Comparison of ENCODE assay signal across 8 mouse cellular contexts in genomic region chr4:154141009-154141867, GRCm38 (mm10). TPM values are rescaled to one million over a fixed set of nuclear protein-coding genes. Genes with fewer than 3 reads are reported as not detected.
DNase-seq lines count a peak whose midpoint lies in the region; ATAC-seq lines count a peak whose summit lies in the region.

No protein-coding gene starts in this region.

- H3K9me3 ChIP-seq in heart, embryonic 12.5 days (replicated peaks): no peaks in the 10 kb centered on the region
- H3K9me3 ChIP-seq in hindbrain, embryonic 12.5 days (replicated peaks): no peaks in the 10 kb centered on the region
- no peaks in the 10 kb centered on the region for H3K9me3 ChIP-seq in midbrain, embryonic 14.5 days (ENCODE audit: control insufficient read depth, low read length)

- ATAC-seq in heart, embryonic 12.5 days (ENCODE audit: insufficient number of reproducible peaks, low FRiP score): no peak
- no peak for ATAC-seq in hindbrain, embryonic 12.5 days (ENCODE audit: low FRiP score)
- no peak for ATAC-seq in midbrain, embryonic 14.5 days (ENCODE audit: low FRiP score, low TSS enrichment)

- WGBS in heart, embryonic 12.5 days: 2% methylated on average over 42 of the region's 42 CpGs
- WGBS in hindbrain, embryonic 12.5 days: 1% methylated on average over 42 of the region's 42 CpGs
- 1% methylated on average over 42 of the region's 42 CpGs for WGBS in midbrain, embryonic 14.5 days

- H3K4me1 ChIP-seq in heart, embryonic 12.5 days (replicated peaks): peaks cover 32% of the 10 kb centered on the region
- peaks cover 33% of the 10 kb centered on the region for H3K4me1 ChIP-seq in hindbrain, embryonic 12.5 days
- peaks cover 22% of the 10 kb centered on the region; the same call in 1 of the 2 replicates for H3K4me1 ChIP-seq in midbrain, embryonic 14.5 days (ENCODE audit: control insufficient read depth, insufficient read depth, low read length)

- peak overlapping the region; percentile 79 for H3K4me2 ChIP-seq in heart, embryonic 12.5 days
- peak overlapping the region; percentile 89 for H3K4me2 ChIP-seq in hindbrain, embryonic 12.5 days (replicated peaks)
- peak overlapping the region; percentile 89 for H3K4me2 ChIP-seq in midbrain, embryonic 14.5 days (ENCODE audit: low read length)

- H3K4me3 ChIP-seq in heart, embryonic 12.5 days: peak overlapping the region; percentile 49
- H3K4me3 ChIP-seq in hindbrain, embryonic 12.5 days: 0 out of 2 replicates have a peak overlapping the region, but pooled peaks have one; percentile 1
- peak overlapping the region; percentile 77 for H3K4me3 ChIP-seq in midbrain, embryonic 14.5 days (replicated peaks; ENCODE audit: low read depth, low read length)

- 0 out of 2 replicates have a peak overlapping the region, but pooled peaks have one; percentile 7 for H3K9ac ChIP-seq in heart, embryonic 12.5 days
- no peak overlapping the region for H3K9ac ChIP-seq in hindbrain, embryonic 12.5 days
- H3K9ac ChIP-seq in midbrain, embryonic 14.5 days (replicated peaks; ENCODE audit: low read length): no peak overlapping the region

- H3K36me3 ChIP-seq in heart, embryonic 12.5 days: peaks cover 4% of the 10 kb centered on the region; the same call in 1 of the 2 replicates
- peaks cover 2% of the 10 kb centered on the region; the same call in 1 of the 2 replicates for H3K36me3 ChIP-seq in hindbrain, embryonic 12.5 days
- H3K36me3 ChIP-seq in midbrain, embryonic 14.5 days (ENCODE audit: control insufficient read depth, insufficient read depth, low read length): peaks cover 6% of the 10 kb centered on the region

- no peak overlapping the region for H3K27ac ChIP-seq in heart, embryonic 12.5 days (ENCODE audit: poor library complexity, severe bottlenecking)
- H3K27ac ChIP-seq in hindbrain, embryonic 12.5 days: no peak overlapping the region
- no peak overlapping the region for H3K27ac ChIP-seq in midbrain, embryonic 14.5 days (replicated peaks; ENCODE audit: low read depth, low read length)

- DNase-seq in heart, adult 11 months: no peak
- DNase-seq in ZHBTc4 (ENCODE audit: low read depth, low spot score): peak; percentile 19
- no peak for DNase-seq in midbrain, embryonic 14.5 days
- no peak for DNase-seq in ovary, adult 18-20 months (ENCODE audit: low spot score)
- no peak for DNase-seq in frontal cortex, postnatal 10 days (ENCODE audit: low spot score in 2 of 2)
- DNase-seq in frontal cortex, postnatal 36 days (ENCODE audit: low spot score in 2 of 2): no peak

- peaks cover 55% of the 10 kb centered on the region for H3K27me3 ChIP-seq in heart, embryonic 12.5 days (replicated peaks)
- peaks cover 55% of the 10 kb centered on the region for H3K27me3 ChIP-seq in hindbrain, embryonic 12.5 days
- H3K27me3 ChIP-seq in midbrain, embryonic 14.5 days (ENCODE audit: control insufficient read depth, insufficient read depth, low read length): peaks cover 46% of the 10 kb centered on the region

RNA-seq across cellular contexts. Expression of gene Wrap73, which starts 0.9 kb away (rescaled TPM):
- polyA plus RNA-seq in heart, embryonic 12.5 days (2016; fragmentation: Nextera tagmentation; extraction: Ambion mirVana): 23.5 and 24.1 TPM in 2 replicates
- polyA plus RNA-seq in hindbrain, embryonic 12.5 days (2016; fragmentation: Nextera tagmentation; extraction: Ambion mirVana): 41.9 and 42.9 TPM in 2 replicates
- polyA plus RNA-seq in midbrain, embryonic 14.5 days (2014; fragmentation: Nextera tagmentation; extraction: Ambion mirVana): 43.2 and 45.6 TPM in 2 replicates

RNA-seq across cellular contexts. Expression of gene Trp73, which starts 1.2 kb away (rescaled TPM):
- polyA plus RNA-seq in heart, embryonic 12.5 days (2016; fragmentation: Nextera tagmentation; extraction: Ambion mirVana): 0.04 and 0.05 TPM in 2 replicates
- 1.7 and 2.4 TPM in 2 replicates for polyA plus RNA-seq in hindbrain, embryonic 12.5 days (2016; fragmentation: Nextera tagmentation; extraction: Ambion mirVana)
- polyA plus RNA-seq in midbrain, embryonic 14.5 days (2014; fragmentation: Nextera tagmentation; extraction: Ambion mirVana): 0.20 and 0.59 TPM in 2 replicates

RNA-seq across cellular contexts. Expression of gene Tprgl, which starts 19.2 kb away (rescaled TPM):
- 128 and 135 TPM in 2 replicates for polyA plus RNA-seq in heart, embryonic 12.5 days (2016; fragmentation: Nextera tagmentation; extraction: Ambion mirVana)
- 154 and 159 TPM in 2 replicates for polyA plus RNA-seq in hindbrain, embryonic 12.5 days (2016; fragmentation: Nextera tagmentation; extraction: Ambion mirVana)
- 203 and 208 TPM in 2 replicates for polyA plus RNA-seq in midbrain, embryonic 14.5 days (2014; fragmentation: Nextera tagmentation; extraction: Ambion mirVana)

RNA-seq across cellular contexts. Expression of gene Megf6, which starts 29.3 kb away (rescaled TPM):
- 16.0 and 19.4 TPM in 2 replicates for polyA plus RNA-seq in heart, embryonic 12.5 days (2016; fragmentation: Nextera tagmentation; extraction: Ambion mirVana)
- 38.6 and 43.7 TPM in 2 replicates for polyA plus RNA-seq in hindbrain, embryonic 12.5 days (2016; fragmentation: Nextera tagmentation; extraction: Ambion mirVana)
- polyA plus RNA-seq in midbrain, embryonic 14.5 days (2014; fragmentation: Nextera tagmentation; extraction: Ambion mirVana): 6.9 and 8.4 TPM in 2 replicates

Comparison
In these comparisons a context has a peak if more than half of its experiments do, and no peak if none do; other contexts are left out.
1. H3K4me3 ChIP-seq: peak in every context shown above with its lines; median percentile 77 in midbrain, embryonic 14.5 days; 49 in heart, embryonic 12.5 days; 1 in hindbrain, embryonic 12.5 days.